Mouse (Mus musculus): Measurements from ENCODE around the gene Daxx. TPM values are rescaled to one million over a fixed set of nuclear protein-coding genes. Genes with fewer than 3 reads are reported as not detected.
"Not testable (repeated sequence)": the region's sequence is repeated elsewhere in the genome, so short reads cannot be mapped to it uniquely, and the experiment has no call there.

The Daxx gene
- 10 to 100 TPM; 25.5 to 27.7 TPM for total RNA-seq (2021)
- long read RNA-seq, experiment 1, transcript Daxx-201 (8 exons, 2,581 nt), result major isoform, 19 of 24 reads
- long read RNA-seq, experiment 1, partial matches to known transcripts, result 1 of 24 reads
- long read RNA-seq, experiment 1, other reads (novel, unspliced or antisense), result 4 of 24 reads
- long read RNA-seq, experiment 2, transcript Daxx-201 (8 exons, 2,581 nt), result major isoform, 6 of 10 reads
- long read RNA-seq, experiment 2, partial matches to known transcripts, result 3 of 10 reads
- long read RNA-seq, experiment 2, other reads (novel, unspliced or antisense), result 1 of 10 reads

DNA sequence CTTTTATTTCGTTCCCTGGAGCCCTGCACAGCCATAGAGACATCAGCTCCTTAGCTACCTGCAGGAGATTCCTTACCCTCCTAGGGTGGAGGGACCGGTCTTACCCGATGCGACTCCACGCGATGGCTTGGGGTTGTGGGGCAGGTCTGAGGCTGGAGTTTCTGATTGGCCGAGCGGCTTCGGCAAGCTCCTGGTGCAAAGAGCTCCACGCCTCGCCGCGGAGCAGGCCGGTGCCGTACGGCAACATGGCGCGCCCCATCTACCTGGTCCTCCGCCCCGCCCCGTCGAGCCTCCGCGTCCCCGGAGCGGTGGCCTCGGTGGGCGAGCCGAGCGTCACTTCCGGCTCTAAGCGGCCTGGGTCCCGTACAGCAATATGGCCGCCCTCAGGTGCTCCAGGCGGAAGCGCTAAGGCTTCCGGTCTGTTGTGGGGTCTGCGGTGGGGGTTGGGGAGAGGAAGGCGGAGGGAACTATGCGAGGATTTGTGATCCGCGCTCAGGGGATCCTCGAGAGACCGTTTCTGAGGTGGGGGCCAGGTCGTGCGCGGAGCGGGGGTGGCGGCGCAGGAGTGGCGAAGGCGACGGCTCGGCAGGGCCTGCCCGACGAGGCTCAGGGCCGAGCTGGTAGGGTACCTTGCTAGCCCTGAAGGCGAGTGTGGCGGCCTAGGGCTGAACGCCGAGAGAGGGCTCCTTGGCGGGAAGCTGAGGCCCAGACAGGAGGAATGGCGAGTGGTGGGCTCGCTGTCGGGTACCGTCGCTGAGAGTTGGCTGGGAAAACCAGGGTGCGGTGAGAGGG lies at the start of gene Daxx:
Gene Daxx (plus strand): TSS at position 338 of the 792 bp plus-strand sequence.
- Histone ChIP-seq H3K4me3 (peak within 1 kb of the TSS; percentile 76), H3K27ac (peak within 1 kb of the TSS; percentile 90)
- intact Hi-C loops (cut with DNase I), result loop anchor here (1.0 kb wide), 1 partner anchor 19 kb away; the partner anchor contains the start of gene Kifc1
- no peak for TF ChIP-seq CTCF (IDR thresholded peaks at IDR 0.05)
- DNase-seq (ENCODE audit: extremely low spot score in 1 of 2, low spot score in 2 of 2), result peak; percentile 98 to 99

DNA sequence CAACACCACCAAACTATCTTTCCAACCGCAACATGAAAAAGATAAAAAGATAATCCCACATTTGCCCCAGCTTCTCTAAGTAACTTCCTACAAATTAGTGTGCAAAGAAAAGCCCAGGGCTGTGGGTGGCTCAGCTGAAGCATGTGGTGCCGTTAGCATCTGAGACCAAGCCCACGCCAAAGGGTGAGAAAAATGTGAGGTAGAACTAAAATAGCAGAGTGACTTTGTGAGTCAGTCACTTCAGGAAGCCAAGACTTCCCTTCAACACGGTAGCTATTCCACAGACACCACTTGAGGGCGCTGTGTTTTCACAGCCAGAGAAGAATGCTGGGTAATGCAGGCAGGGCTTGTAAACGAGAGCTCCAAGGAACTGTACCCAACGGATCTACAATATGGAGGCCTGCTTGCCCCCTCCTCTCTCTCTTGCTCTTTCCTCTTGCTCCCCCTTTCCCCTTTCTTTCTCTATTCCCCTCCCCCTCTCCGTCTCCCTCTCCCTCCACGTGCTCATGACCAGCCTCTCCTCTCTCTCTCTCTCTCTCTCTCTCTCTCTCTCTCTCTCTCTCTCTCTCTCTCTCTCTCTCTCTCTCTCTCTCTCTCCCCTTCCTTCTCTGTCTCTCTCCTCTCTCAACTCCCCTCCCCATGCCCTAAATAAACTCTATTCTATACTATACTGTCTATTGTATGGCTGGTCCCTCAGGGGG lies 43.7 kb upstream of the Daxx start:
- DNase-seq (ENCODE audit: extremely low spot score in 1 of 2, low spot score in 2 of 2), result peak; percentile 78 to 79
- Histone ChIP-seq H3K27ac (no peak overlapping the region), H3K4me3 (no peak overlapping the region)
- peak; percentile 78 for TF ChIP-seq CTCF (IDR thresholded peaks at IDR 0.05)
- intact Hi-C loops (cut with DNase I), result no loop called here

DNA sequence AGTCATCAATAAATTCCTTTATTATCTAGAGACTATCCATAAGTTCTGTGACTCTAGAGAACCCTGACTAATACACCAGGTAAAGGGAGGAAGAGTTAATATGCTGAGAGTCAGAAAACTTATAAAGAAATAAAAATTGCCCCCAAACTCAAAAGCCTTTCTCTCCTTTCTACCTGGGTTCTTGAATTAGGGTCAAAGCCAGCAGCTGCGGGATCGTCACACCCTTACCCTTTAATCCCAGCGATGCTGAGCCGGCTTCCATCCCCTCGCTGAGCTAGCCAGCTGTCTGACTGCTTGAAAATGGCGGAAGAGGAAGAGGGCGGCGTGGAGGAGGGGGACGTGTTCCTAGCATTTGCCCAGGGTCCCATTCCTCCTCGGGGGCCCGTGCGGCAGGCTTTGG lies 35.7 kb upstream of the Daxx start, which contains the start of gene Gm7029:
Gene Gm7029 (plus strand): TSS at position 301 of the 400 bp plus-strand sequence.
- DNase-seq (ENCODE audit: extremely low spot score in 1 of 2, low spot score in 2 of 2); H3K27ac ChIP-seq; intact Hi-C loops (cut with DNase I); H3K4me3 ChIP-seq: not testable (repeated sequence)

DNA sequence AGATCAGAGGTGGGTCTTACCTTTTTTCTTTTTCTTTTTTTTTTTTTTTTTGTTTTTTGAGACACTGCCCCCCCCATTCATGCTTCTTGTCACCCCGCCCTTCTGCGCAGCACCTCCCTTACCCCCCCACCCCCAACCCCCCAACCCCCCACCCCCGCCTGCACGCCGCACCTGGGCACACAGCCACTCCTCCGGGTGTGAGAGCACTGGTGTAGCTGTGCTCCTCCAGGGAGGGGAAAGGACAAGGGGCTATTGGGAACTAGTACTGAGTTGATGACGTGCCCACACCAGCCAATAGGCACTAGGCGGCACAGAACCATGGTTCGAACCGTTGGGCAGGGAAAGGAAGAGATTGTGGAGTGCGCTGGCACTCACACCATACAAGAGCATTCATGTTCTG lies 34.8 kb upstream of the Daxx start:
- TF ChIP-seq CTCF (IDR thresholded peaks at IDR 0.05), result no peak
- intact Hi-C loops (cut with DNase I), result no loop called here
- H3K27ac ChIP-seq, result no peak overlapping the region

GRCm38 (mm10) chr17:33875797-33876196 lies 33.4 kb upstream of the Daxx start:
- H3K27ac ChIP-seq; intact Hi-C loops (cut with DNase I); DNase-seq (ENCODE audit: extremely low spot score in 1 of 2, low spot score in 2 of 2); H3K4me3 ChIP-seq: not testable (repeated sequence)
- TF ChIP-seq CTCF (IDR thresholded peaks at IDR 0.05), result peak; percentile 30

More for the DNA sequence above, 34.8 kb upstream of the Daxx start:
- H3K4me3 ChIP-seq, result no peak overlapping the region
- DNase-seq (ENCODE audit: extremely low spot score in 1 of 2, low spot score in 2 of 2), result no peak

DNA sequence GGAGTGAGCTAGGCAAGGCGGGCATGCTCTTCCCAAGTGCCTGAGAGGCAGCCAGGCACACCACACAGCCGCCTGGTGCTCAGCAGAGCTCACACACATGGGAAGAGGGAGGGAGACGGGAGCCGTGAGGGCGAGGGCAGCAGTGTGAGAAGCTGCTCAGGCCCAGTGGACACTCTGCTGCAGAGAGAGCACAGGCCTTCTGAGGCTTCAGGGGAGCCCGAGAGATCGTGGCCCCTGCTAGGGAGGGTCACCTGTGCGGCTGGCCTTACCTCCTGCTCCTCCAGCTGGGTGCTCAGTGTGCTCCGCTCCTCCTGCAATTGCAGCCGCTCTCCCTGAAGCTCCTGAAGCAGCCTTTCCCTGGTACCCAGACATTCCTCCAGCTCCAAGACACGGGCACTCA lies 24.9 kb upstream of the Daxx start:
- H3K27ac ChIP-seq; DNase-seq (ENCODE audit: extremely low spot score in 1 of 2, low spot score in 2 of 2); intact Hi-C loops (cut with DNase I); H3K4me3 ChIP-seq: not testable (repeated sequence)

DNA sequence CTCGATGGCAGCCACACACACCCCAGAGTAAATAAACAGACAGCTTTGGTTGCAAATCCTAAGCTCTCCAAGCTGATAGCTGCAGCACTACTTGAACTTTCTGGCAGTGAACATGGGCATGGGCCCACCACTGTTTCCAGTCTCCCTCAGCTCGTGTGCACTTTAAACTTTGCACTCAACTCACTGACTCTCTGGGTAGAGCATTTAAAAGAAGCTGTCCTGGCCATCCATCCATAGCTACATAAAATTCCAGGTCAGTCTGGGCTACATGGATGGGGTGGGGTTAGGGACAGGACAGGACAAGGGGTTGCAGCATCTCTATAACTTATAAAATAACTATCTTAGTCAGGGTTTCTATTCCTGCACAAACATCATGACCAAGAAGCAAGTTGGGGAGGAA lies 21.4 kb upstream of the Daxx start:
- DNase-seq (ENCODE audit: extremely low spot score in 1 of 2, low spot score in 2 of 2); H3K27ac ChIP-seq; H3K4me3 ChIP-seq; intact Hi-C loops (cut with DNase I): not testable (repeated sequence)

- intact Hi-C loops (cut with DNase I); H3K27ac ChIP-seq: not testable (repeated sequence)
Measured at GRCm38 (mm10) chr17:33888230-33888629, 21.0 kb upstream of the Daxx start.

GRCm38 (mm10) chr17:33889941-33890532 lies 19.2 kb upstream of the Daxx start:
- H3K27ac ChIP-seq; DNase-seq (ENCODE audit: extremely low spot score in 1 of 2, low spot score in 2 of 2): not testable (repeated sequence)
- H3K4me3 ChIP-seq, result peak overlapping the region; percentile 56
- intact Hi-C loops (cut with DNase I), result loop anchor here (1.0 to 10.0 kb wide), 2 partner anchors 19 to 495 kb away; partner anchors contain the start of genes Daxx and Zfp101

More at GRCm38 (mm10) chr17:33888230-33888629, 21.0 kb upstream of the Daxx start:
- not testable (repeated sequence) for DNase-seq (ENCODE audit: extremely low spot score in 1 of 2, low spot score in 2 of 2); H3K4me3 ChIP-seq

GRCm38 (mm10) chr17:33890533-33891059 lies 18.6 kb upstream of the Daxx start, which contains the start of gene Kifc1:
Kifc1 (minus strand) TSS chr17:33890661.
- DNase-seq (ENCODE audit: extremely low spot score in 1 of 2, low spot score in 2 of 2), result peak; percentile 99 to 100
- peak within 1 kb of the TSS; percentile 56 for H3K4me3 ChIP-seq
- peak; percentile 96 for TF ChIP-seq CTCF (IDR thresholded peaks at IDR 0.05)
- no peak within 1 kb of the TSS for H3K27ac ChIP-seq
- intact Hi-C loops (cut with DNase I), result loop anchor here (1.0 to 10.0 kb wide), 2 partner anchors 19 to 496 kb away; partner anchors contain the start of genes Daxx and Zfp101

- Histone ChIP-seq H3K27ac (no peak overlapping the region), H3K4me3 (no peak overlapping the region)
- no peak for DNase-seq (ENCODE audit: extremely low spot score in 1 of 2, low spot score in 2 of 2)
- intact Hi-C loops (cut with DNase I), result loop anchor here (10.0 kb wide), 1 partner anchor 497 kb away; the partner anchor contains the start of gene Zfp101
- no peak for TF ChIP-seq CTCF (IDR thresholded peaks at IDR 0.05)
Measured at GRCm38 (mm10) chr17:33891357-33891756, 17.9 kb upstream of the Daxx start.

Measured in left cerebral cortex, adult 2 months (tissue).